ENCODE assay signal across 8 mouse cellular contexts in the genomic region with DNA sequence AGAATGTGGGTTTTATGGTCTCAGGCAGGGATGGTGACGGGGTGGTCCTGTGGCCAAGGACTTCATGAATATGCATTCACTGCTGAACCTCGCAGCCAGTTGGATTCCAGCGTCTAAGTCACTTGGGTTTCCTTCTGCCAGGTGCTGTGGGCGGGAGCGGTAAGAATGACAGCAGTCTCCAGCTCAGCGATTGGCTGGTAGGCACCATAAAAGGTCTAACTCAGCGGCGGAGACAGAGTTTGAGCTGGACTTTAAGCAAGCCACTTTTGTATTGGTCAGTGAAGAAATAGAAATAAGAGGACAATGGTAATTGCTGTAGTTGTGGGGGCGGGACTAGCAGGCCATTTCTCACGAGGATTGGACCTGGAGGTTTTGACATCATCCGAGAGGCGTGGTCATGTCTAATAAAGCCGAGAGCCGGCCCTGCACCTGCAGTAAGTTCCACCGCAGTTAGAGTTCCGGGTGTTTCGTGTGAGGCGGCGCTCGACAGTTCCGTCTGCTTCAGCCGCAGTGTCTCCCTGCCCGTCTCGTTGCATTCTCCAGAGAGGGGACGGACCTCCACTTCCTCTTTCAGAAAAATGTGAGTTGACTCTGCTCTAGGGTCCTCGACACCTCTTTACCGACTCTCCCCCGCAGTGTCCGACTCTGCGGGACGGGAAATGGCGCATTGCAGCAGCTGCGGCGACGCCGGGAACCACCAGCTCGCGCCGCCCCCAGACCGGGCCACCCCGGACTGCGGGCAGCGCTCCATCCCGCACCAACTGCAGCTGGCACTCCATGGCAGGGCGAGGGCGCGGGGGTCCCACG. TPM values are rescaled to one million over a fixed set of nuclear protein-coding genes. Genes with fewer than 3 reads are reported as not detected.
DNase-seq lines count a peak whose midpoint lies in the region; ATAC-seq and TF ChIP-seq lines count a peak whose summit lies in the region.

A gene (plus strand): TSS at position 404 of the 807 bp plus-strand sequence.

- H3K9ac ChIP-seq in embryonic facial prominence, embryonic 13.5 days, result peak within 1 kb of the TSS; percentile 80
- H3K9ac ChIP-seq in limb, embryonic 12.5 days (replicated peaks), result peak within 1 kb of the TSS; percentile 71
- H3K9ac ChIP-seq in midbrain, embryonic 15.5 days, result peak within 1 kb of the TSS; percentile 80

- ATAC-seq in embryonic facial prominence, embryonic 13.5 days (ENCODE audit: insufficient number of reproducible peaks, insufficient read depth, low FRiP score, low TSS enrichment, low read depth), result peak; percentile 91
- ATAC-seq in limb, embryonic 12.5 days (ENCODE audit: insufficient number of reproducible peaks, insufficient read depth, low FRiP score, low TSS enrichment, low read depth), result peak; percentile 96
- peak; percentile 98 for ATAC-seq in midbrain, embryonic 15.5 days (replicated peaks)

- H3K4me1 ChIP-seq in embryonic facial prominence, embryonic 13.5 days, result peaks cover 9% of the 10 kb centered on the region
- H3K4me1 ChIP-seq in kidney, adult 2 months (ENCODE audit: control insufficient read depth, insufficient read depth, low read length), result peaks cover 3% of the 10 kb centered on the region; the same call in 1 of the 2 replicates
- peaks cover 6% of the 10 kb centered on the region; the same call in 1 of the 2 replicates for H3K4me1 ChIP-seq in limb, embryonic 12.5 days (replicated peaks)
- peaks cover 8% of the 10 kb centered on the region for H3K4me1 ChIP-seq in midbrain, embryonic 15.5 days
- peaks cover 8% of the 10 kb centered on the region; the same call in 1 of the 2 replicates for H3K4me1 ChIP-seq in spleen, adult 2 months (ENCODE audit: control insufficient read depth, insufficient read depth, insufficient read length)

- peaks cover 33% of the 10 kb centered on the region for H3K27me3 ChIP-seq in embryonic facial prominence, embryonic 13.5 days
- H3K27me3 ChIP-seq in kidney, adult 2 months (replicated peaks; ENCODE audit: control insufficient read depth, insufficient read depth, low read length), result no peaks in the 10 kb centered on the region
- H3K27me3 ChIP-seq in limb, embryonic 12.5 days, result peaks cover 11% of the 10 kb centered on the region
- H3K27me3 ChIP-seq in midbrain, embryonic 15.5 days (replicated peaks), result peaks cover 20% of the 10 kb centered on the region
- H3K27me3 ChIP-seq in spleen, adult 2 months (ENCODE audit: control insufficient read depth, insufficient read depth, low read length), result no peaks in the 10 kb centered on the region

- peak within 1 kb of the TSS; percentile 55; the same call in 1 of the 2 replicates for H3K27ac ChIP-seq in embryonic facial prominence, embryonic 13.5 days
- peak within 1 kb of the TSS; percentile 24 for H3K27ac ChIP-seq in kidney, adult 2 months (ENCODE audit: insufficient read depth, low read depth, low read length)
- H3K27ac ChIP-seq in limb, embryonic 12.5 days, result peak within 1 kb of the TSS; percentile 54; the same call in 1 of the 2 replicates
- peak within 1 kb of the TSS; percentile 81 for H3K27ac ChIP-seq in midbrain, embryonic 15.5 days
- peak within 1 kb of the TSS; percentile 97 for H3K27ac ChIP-seq in spleen, adult 2 months (ENCODE audit: insufficient read depth, low read length)

- no peaks in the 10 kb centered on the region for H3K9me3 ChIP-seq in embryonic facial prominence, embryonic 13.5 days
- no peaks in the 10 kb centered on the region for H3K9me3 ChIP-seq in limb, embryonic 12.5 days
- H3K9me3 ChIP-seq in midbrain, embryonic 15.5 days, result no peaks in the 10 kb centered on the region

- peak; percentile 82 for DNase-seq in 3134 (ENCODE audit: extremely low read depth, insufficient read length, low spot score)
- DNase-seq in adrenal gland, postnatal 36 days, result peak; percentile 93 to 94
- DNase-seq in heart, adult 18-20 months, result peak; percentile 96 to 97
- DNase-seq in kidney, adult 2 months, result peak; percentile 99
- peak; percentile 94 to 98 for DNase-seq in spleen, adult 2 months (ENCODE audit: low read depth in 1 of 2, low spot score in 2 of 2)

- peak within 1 kb of the TSS; percentile 65 for H3K4me3 ChIP-seq in embryonic facial prominence, embryonic 13.5 days
- H3K4me3 ChIP-seq in kidney, adult 2 months (ENCODE audit: insufficient read depth, low read depth, low read length), result peak within 1 kb of the TSS; percentile 53
- H3K4me3 ChIP-seq in limb, embryonic 12.5 days (replicated peaks), result peak within 1 kb of the TSS; percentile 69
- H3K4me3 ChIP-seq in midbrain, embryonic 15.5 days, result peak within 1 kb of the TSS; percentile 73
- H3K4me3 ChIP-seq in spleen, adult 2 months (ENCODE audit: extremely low read depth, insufficient read depth, insufficient read length), result peak within 1 kb of the TSS; percentile 85

- no peak for TF ChIP-seq CTCF in kidney, adult 2 months (conservative IDR thresholded peaks at IDR 0.05; ENCODE audit: insufficient read depth, insufficient read length, low read depth, low read length)
- TF ChIP-seq CTCF in spleen, adult 2 months (IDR thresholded peaks at IDR 0.05; ENCODE audit: extremely low read depth, insufficient read depth, insufficient read length, insufficient replicate concordance), result no peak

- H3K36me3 ChIP-seq in embryonic facial prominence, embryonic 13.5 days, result no peaks in the 10 kb centered on the region
- no peaks in the 10 kb centered on the region; the same call in 1 of the 2 replicates for H3K36me3 ChIP-seq in kidney, adult 2 months (ENCODE audit: control insufficient read depth, insufficient read depth, low read length)
- H3K36me3 ChIP-seq in limb, embryonic 12.5 days, result peaks cover 6% of the 10 kb centered on the region; the same call in 1 of the 2 replicates
- no peaks in the 10 kb centered on the region for H3K36me3 ChIP-seq in midbrain, embryonic 15.5 days (replicated peaks)
- H3K36me3 ChIP-seq in spleen, adult 2 months (ENCODE audit: control insufficient read depth, insufficient read depth, low read length), result peaks cover 12% of the 10 kb centered on the region

- H3K4me2 ChIP-seq in embryonic facial prominence, embryonic 13.5 days, result peak within 1 kb of the TSS; percentile 95
- peak within 1 kb of the TSS; percentile 89 for H3K4me2 ChIP-seq in limb, embryonic 12.5 days
- H3K4me2 ChIP-seq in midbrain, embryonic 15.5 days, result peak within 1 kb of the TSS; percentile 90

- TF ChIP-seq POLR2A in kidney, adult 2 months (IDR thresholded peaks at IDR 0.05; ENCODE audit: low read depth, low read length), result peak; percentile 99
- TF ChIP-seq POLR2A in spleen, adult 2 months (IDR thresholded peaks at IDR 0.05; ENCODE audit: low read depth, low read length), result peak; percentile 94

- WGBS in embryonic facial prominence, embryonic 13.5 days, result under 1% methylated on average over 48 of the region's 48 CpGs
- WGBS in kidney, adult 2 months, result under 1% methylated on average over 48 of the region's 48 CpGs
- under 1% methylated on average over 48 of the region's 48 CpGs for WGBS in limb, embryonic 12.5 days
- WGBS in midbrain, embryonic 15.5 days, result under 1% methylated on average over 48 of the region's 48 CpGs
- WGBS in spleen, adult 2 months, result 1% methylated on average over 48 of the region's 48 CpGs

RNA-seq across cellular contexts. Expression of the gene that starts here (rescaled TPM):
- total RNA-seq in adrenal gland, postnatal 36 days (2021), result 10 to 100 TPM; 34.4 to 40.2 TPM
- 4.3 and 4.4 TPM in 2 replicates for polyA plus RNA-seq in embryonic facial prominence, embryonic 13.5 days (2015; fragmentation: Nextera tagmentation; extraction: Ambion mirVana)
- 1 to 10 TPM; 5.0 to 7.8 TPM for total RNA-seq in heart, adult 18-20 months (2021)
- polyA plus RNA-seq in kidney, adult 2 months (2012; rRNA removed), result 19.1 and 19.8 TPM in 2 replicates
- polyA plus RNA-seq in limb, embryonic 12.5 days (2016; fragmentation: Nextera tagmentation; extraction: Ambion mirVana), result 6.3 and 7.4 TPM in 2 replicates
- 15.5 and 16.5 TPM in 2 replicates for polyA plus RNA-seq in midbrain, embryonic 15.5 days (2015; fragmentation: Nextera tagmentation; extraction: Ambion mirVana)
- polyA plus RNA-seq in spleen, adult 2 months (2012; rRNA removed), result 41.7 and 46.8 TPM in 2 replicates

Comparison
In these comparisons a context has a peak if more than half of its experiments do, and no peak if none do; other contexts are left out.
1. Peak in every context shown above with its lines: DNase-seq, ATAC-seq, H3K4me3 ChIP-seq and H3K27ac ChIP-seq.
2. RNA of the gene that starts here (total RNA-seq): 34.4 to 40.2 TPM in adrenal gland, postnatal 36 days; 5.0 to 7.8 TPM in heart, adult 18-20 months; every median in the first group is over 4 times any median in the second.
3. H3K27ac ChIP-seq: peak in every context shown above with its lines; median percentile 97 in spleen, adult 2 months; 81 in midbrain, embryonic 15.5 days; 55 in embryonic facial prominence, embryonic 13.5 days; 54 in limb, embryonic 12.5 days; 24 in kidney, adult 2 months.